Mouse (Mus musculus) heart, adult 11 months (tissue): Measurements from ENCODE around the gene Gm7735.
"Not testable (repeated sequence)": the region's sequence is repeated elsewhere in the genome, so short reads cannot be mapped to it uniquely, and the experiment has no call there.

ENCODE experiments used
- DNase-seq: peaks from one replicate; pipeline ENCODE4 v3.0.0; 2022

The Gm7735 gene

GRCm38 (mm10) chr16:89169190-89169589 is at the start of gene Gm7735:
TSS of gene Gm7735 (plus strand) at chr16:89169490.
- DNase-seq = not testable (repeated sequence)

GRCm38 (mm10) chr16:89140551-89140950 is 28.7 kb upstream of the Gm7735 start, which contains the start of gene Gm6358:
TSS of gene Gm6358 (plus strand) at chr16:89140851.
- DNase-seq = no peak

- no peak for DNase-seq
Observed at GRCm38 (mm10) chr16:89150786-89151185, 18.5 kb upstream of the Gm7735 start, which contains the start of gene Gm10061. TSS of gene Gm10061 (plus strand) at chr16:89151086.

DNA sequence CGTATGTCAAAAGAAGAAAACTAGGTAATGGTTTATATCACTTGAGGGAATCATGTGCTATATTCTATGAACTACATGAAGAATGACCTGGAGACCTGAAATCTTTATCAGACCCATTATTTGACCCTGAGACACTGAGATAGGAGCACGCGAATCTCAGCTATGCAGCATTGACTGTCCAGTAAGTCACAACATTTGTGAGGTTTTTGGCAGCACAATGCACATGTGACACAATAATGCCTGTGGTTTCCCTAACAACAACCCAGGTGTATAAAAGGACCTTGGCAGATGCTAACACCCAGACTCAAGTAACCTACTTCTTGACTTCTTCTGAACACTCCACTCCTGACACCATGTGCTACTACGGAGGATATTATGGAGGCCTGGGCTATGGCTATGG is 11.6 kb upstream of the Gm7735 start, which contains the start of gene Gm9789:
Gm9789 (plus strand) TSS at position 301 of the 400 bp plus-strand sequence.
- no peak for DNase-seq

- DNase-seq = no peak
Observed at GRCm38 (mm10) chr16:89174435-89174834, 5.1 kb downstream of the Gm7735 start, which contains the start of gene 1110057P08Rik. TSS of gene 1110057P08Rik (plus strand) at chr16:89174735.

- DNase-seq = peak; percentile 44
Observed at GRCm38 (mm10) chr16:89188621-89189020, 19.3 kb downstream of the Gm7735 start.

DNA sequence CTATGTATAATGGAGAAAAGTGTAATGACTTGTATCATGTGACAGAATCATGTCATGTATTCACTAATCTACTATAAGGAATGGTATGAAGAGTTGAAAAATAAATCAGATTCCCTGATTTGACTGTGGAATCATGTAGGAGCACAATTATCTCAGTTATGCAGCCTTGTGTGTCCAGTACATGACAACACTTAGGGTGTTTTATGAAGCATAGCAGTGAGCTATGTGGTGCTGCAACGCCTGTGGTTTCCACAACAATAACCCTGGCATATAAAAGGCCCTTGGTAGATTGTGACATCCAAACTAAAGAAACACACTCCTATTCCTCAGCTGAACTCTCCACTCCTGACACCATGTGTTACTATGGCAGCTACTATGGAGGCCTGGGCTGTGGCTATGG is 36.3 kb downstream of the Gm7735 start, which contains the start of gene Krtap20-2:
Krtap20-2 (plus strand) TSS at position 301 of the 400 bp plus-strand sequence.
- no peak for DNase-seq
